Comparison of ENCODE assay signal across 8 mouse cellular contexts in the genomic region with DNA sequence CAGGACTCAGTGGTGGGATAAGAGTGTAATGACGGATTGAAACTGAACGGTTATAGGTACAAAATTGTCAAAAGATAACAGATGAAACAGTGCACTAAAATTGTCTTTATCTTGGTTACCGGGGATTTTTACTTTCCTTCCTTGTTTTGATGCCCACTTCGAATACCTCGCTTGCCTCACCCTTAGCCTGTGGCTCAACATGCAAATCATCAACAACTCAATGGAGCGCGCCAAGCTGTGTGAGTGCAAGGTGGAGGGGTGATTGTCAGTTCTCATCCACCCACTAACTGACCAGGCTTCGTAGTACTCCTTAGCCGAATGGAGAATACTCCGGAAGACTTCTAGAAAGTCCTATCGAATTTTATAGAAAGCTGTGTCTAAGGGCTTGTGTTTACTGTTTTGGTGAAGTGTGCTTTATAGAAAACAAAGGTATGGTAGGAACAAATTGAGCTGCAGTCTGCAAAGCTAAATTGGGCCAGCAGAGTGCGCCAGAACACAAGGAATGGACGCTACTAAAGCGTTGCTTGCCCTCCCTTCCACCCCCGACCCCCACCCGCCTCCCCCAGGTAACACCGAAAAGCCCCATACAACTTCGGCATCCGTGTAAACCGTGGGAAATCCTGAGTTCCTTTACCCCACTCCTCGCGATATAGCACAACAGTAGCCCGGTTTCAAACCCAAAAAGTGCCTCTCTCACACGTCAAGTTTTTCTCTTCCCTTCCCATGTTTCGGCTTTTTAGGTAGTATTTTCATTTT.
DNase-seq lines count a peak whose midpoint lies in the region; ATAC-seq lines count a peak whose summit lies in the region.

No protein-coding gene starts in this region.

- no peak overlapping the region for H3K9ac ChIP-seq in neural tube, embryonic 14.5 days (replicated peaks; ENCODE audit: low read depth, low read length)

- no peak overlapping the region for H3K27ac ChIP-seq in neural tube, embryonic 14.5 days (ENCODE audit: low read depth, low read length)

- WGBS in neural tube, embryonic 14.5 days, result 26% methylated on average over 25 of the region's 25 CpGs

- peak overlapping the region; percentile 26; the same call in 1 of the 2 replicates for H3K4me2 ChIP-seq in neural tube, embryonic 14.5 days (ENCODE audit: low read depth, low read length)

- H3K36me3 ChIP-seq in neural tube, embryonic 14.5 days (ENCODE audit: control insufficient read depth, insufficient read depth, low read length), result no peaks in the 10 kb centered on the region

- H3K4me1 ChIP-seq in neural tube, embryonic 14.5 days (ENCODE audit: control insufficient read depth, insufficient read depth, low read length), result no peaks in the 10 kb centered on the region

- no peaks in the 10 kb centered on the region for H3K9me3 ChIP-seq in neural tube, embryonic 14.5 days (ENCODE audit: control insufficient read depth, low read length)

- DNase-seq in right cerebral cortex, adult 18-20 months, result peak; percentile 24
- DNase-seq in right cerebral cortex, postnatal 36 days (ENCODE audit: low spot score in 2 of 2), result no peak
- peak; percentile 76 for DNase-seq in embryo, embryonic 10 days (ENCODE audit: low spot score)
- DNase-seq in heart, adult 18-20 months, result peak; percentile 46 to 87
- peak; percentile 57 for DNase-seq in kidney, adult 9 months
- peak; percentile 52 to 56 for DNase-seq in lung, adult 18-20 months
- peak; percentile 85 for DNase-seq in thymus, postnatal 0 days (ENCODE audit: low spot score)

- no peak overlapping the region for H3K4me3 ChIP-seq in neural tube, embryonic 14.5 days (ENCODE audit: low read depth, low read length)

- ATAC-seq in neural tube, embryonic 14.5 days (ENCODE audit: low read depth), result peak; percentile 61; the same call in 1 of the 2 replicates

- no peaks in the 10 kb centered on the region for H3K27me3 ChIP-seq in neural tube, embryonic 14.5 days (ENCODE audit: control insufficient read depth, insufficient read depth, low read length)

Comparison
In these comparisons a context has a peak if more than half of its experiments do, and no peak if none do; other contexts are left out.
1. DNase-seq: peak in right cerebral cortex, adult 18-20 months (single experiment), embryo, embryonic 10 days (single experiment), heart, adult 18-20 months (2 of 2), kidney, adult 9 months (single experiment), lung, adult 18-20 months (2 of 2) and thymus, postnatal 0 days (single experiment); none in right cerebral cortex, postnatal 36 days (0 of 2).